Mouse (Mus musculus) heart, postnatal 0 days (tissue): ENCODE results near the gene Pdxp.

Source experiments
- CTCF ChIP-seq: IDR thresholded peaks from 2 replicates; pipeline ENCODE4 v1.5.1; 2016; ENCODE audit warnings: antibody characterized with exemption, control low read depth, low read depth
- EP300 ChIP-seq: IDR thresholded peaks from 2 replicates; pipeline ENCODE4 v1.6.1; 2016; ENCODE audit warnings: antibody characterized with exemption, low read depth

DNA sequence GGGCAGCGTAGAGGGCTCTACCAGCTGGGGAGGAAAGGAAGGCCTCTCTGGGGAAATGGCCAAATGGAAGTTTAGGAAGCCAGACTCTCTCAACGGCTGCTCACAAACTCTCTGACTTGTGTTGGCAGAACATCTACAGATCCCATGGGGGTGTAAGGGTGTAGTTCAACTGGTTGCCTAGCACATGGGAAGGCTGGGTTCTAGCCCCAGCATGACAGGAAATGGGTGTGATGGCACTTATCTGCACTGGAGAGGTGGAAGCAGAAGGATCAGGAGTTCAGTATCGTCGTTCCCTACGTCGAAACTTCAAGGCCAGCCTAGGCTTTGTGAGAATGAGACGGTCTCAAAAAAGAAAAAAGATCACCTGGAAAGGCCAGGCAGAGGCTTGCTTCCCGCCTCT lies 4.7 kb upstream of the Pdxp start:
- TF ChIP-seq CTCF (no peak), EP300 (no peak)
